9 mouse cellular contexts compared by ENCODE assay signal in genomic region chr1:194148416-194149364, GRCm38 (mm10).
DNase-seq lines count a peak whose midpoint lies in the region; ATAC-seq and TF ChIP-seq lines count a peak whose summit lies in the region.
"Had no signal": no experiment of that assay in that cellular context is flagged by ENCODE, and none has a peak within 500 bp of the region (broad histone marks: within the 10 kb centered on the region; RNA-seq: fewer than 3 reads in every experiment).

No protein-coding gene starts in this region.

- no peaks in the 10 kb centered on the region for H3K9me3 ChIP-seq in intestine, embryonic 15.5 days
- H3K9me3 ChIP-seq in intestine, postnatal 0 days (ENCODE audit: control insufficient read depth) = no peaks in the 10 kb centered on the region
- H3K9me3 ChIP-seq in midbrain, embryonic 14.5 days (ENCODE audit: control insufficient read depth, low read length) = no peaks in the 10 kb centered on the region
- no peaks in the 10 kb centered on the region for H3K9me3 ChIP-seq in midbrain, embryonic 11.5 days (ENCODE audit: control insufficient read depth, low read length)

- no peak overlapping the region for H3K27ac ChIP-seq in intestine, embryonic 15.5 days
- H3K27ac ChIP-seq in intestine, postnatal 0 days (ENCODE audit: low read depth, low read length) = no peak overlapping the region
- H3K27ac ChIP-seq in midbrain, embryonic 14.5 days (replicated peaks; ENCODE audit: low read depth, low read length) = no peak overlapping the region
- H3K27ac ChIP-seq in midbrain, embryonic 11.5 days (ENCODE audit: low read depth, low read length) = no peak overlapping the region

- H3K9ac ChIP-seq in intestine, embryonic 15.5 days = no peak overlapping the region
- no peak overlapping the region for H3K9ac ChIP-seq in intestine, postnatal 0 days (ENCODE audit: low read depth, low read length)
- H3K9ac ChIP-seq in midbrain, embryonic 14.5 days (replicated peaks; ENCODE audit: low read length) = no peak overlapping the region
- H3K9ac ChIP-seq in midbrain, embryonic 11.5 days (ENCODE audit: low read length) = no peak overlapping the region

- H3K27me3 ChIP-seq in intestine, embryonic 15.5 days (replicated peaks) = no peaks in the 10 kb centered on the region
- H3K27me3 ChIP-seq in intestine, postnatal 0 days (replicated peaks; ENCODE audit: control insufficient read depth, insufficient read depth, low read length) = no peaks in the 10 kb centered on the region
- no peaks in the 10 kb centered on the region for H3K27me3 ChIP-seq in midbrain, embryonic 14.5 days (ENCODE audit: control insufficient read depth, insufficient read depth, low read length)
- H3K27me3 ChIP-seq in midbrain, embryonic 11.5 days (ENCODE audit: control insufficient read depth, insufficient read depth, low read length) = no peaks in the 10 kb centered on the region

- no peaks in the 10 kb centered on the region for H3K36me3 ChIP-seq in intestine, embryonic 15.5 days
- H3K36me3 ChIP-seq in intestine, postnatal 0 days (ENCODE audit: control insufficient read depth, insufficient read depth) = no peaks in the 10 kb centered on the region
- H3K36me3 ChIP-seq in midbrain, embryonic 14.5 days (ENCODE audit: control insufficient read depth, insufficient read depth, low read length) = no peaks in the 10 kb centered on the region
- H3K36me3 ChIP-seq in midbrain, embryonic 11.5 days (ENCODE audit: control insufficient read depth, insufficient read depth, low read length) = no peaks in the 10 kb centered on the region

- H3K4me2 ChIP-seq in intestine, embryonic 15.5 days (replicated peaks) = no peak overlapping the region
- no peak overlapping the region for H3K4me2 ChIP-seq in intestine, postnatal 0 days (replicated peaks; ENCODE audit: low read depth)
- no peak overlapping the region for H3K4me2 ChIP-seq in midbrain, embryonic 14.5 days (ENCODE audit: low read length)
- H3K4me2 ChIP-seq in midbrain, embryonic 11.5 days = no peak overlapping the region
- H3K4me2 ChIP-seq: liver, embryonic 11.5 days had no signal

- no peak overlapping the region for H3K4me3 ChIP-seq in intestine, embryonic 15.5 days (replicated peaks)
- H3K4me3 ChIP-seq in intestine, postnatal 0 days (ENCODE audit: low read depth, low read length) = no peak overlapping the region
- H3K4me3 ChIP-seq in midbrain, embryonic 14.5 days (replicated peaks; ENCODE audit: low read depth, low read length) = no peak overlapping the region
- H3K4me3 ChIP-seq in midbrain, embryonic 11.5 days (ENCODE audit: low read depth, low read length) = no peak overlapping the region

- peak; percentile 41; the same call in 1 of the 2 replicates for ATAC-seq in intestine, embryonic 15.5 days
- ATAC-seq in intestine, postnatal 0 days = no peak
- no peak for ATAC-seq in midbrain, embryonic 14.5 days (ENCODE audit: low FRiP score, low TSS enrichment)
- no peak for ATAC-seq in midbrain, embryonic 11.5 days (ENCODE audit: low FRiP score)
- ATAC-seq in monocyte, adult 5-6 weeks (replicated peaks; ENCODE audit: insufficient number of reproducible peaks, low FRiP score, low TSS enrichment, poor library complexity, severe bottlenecking) = no peak

- peak; percentile 61 for DNase-seq in midbrain, embryonic 14.5 days
- no peak for DNase-seq in midbrain, embryonic 11.5 days (ENCODE audit: low spot score, missing footprints)
- DNase-seq in frontal cortex, postnatal 14 days (ENCODE audit: low spot score in 2 of 2) = peak; percentile 8 to 9
- DNase-seq in right cerebral cortex, adult 2 months (ENCODE audit: low spot score in 2 of 2) = peak; percentile 30 to 33
- DNase-seq in adipocyte (ENCODE audit: low spot score) = no peak

- no peak for TF ChIP-seq CTCF in intestine, postnatal 0 days (IDR thresholded peaks at IDR 0.05; ENCODE audit: low read depth)

- WGBS in intestine, embryonic 15.5 days = 38% methylated on average over 11 of the region's 11 CpGs
- WGBS in intestine, postnatal 0 days = 40% methylated on average over 11 of the region's 11 CpGs
- WGBS in midbrain, embryonic 14.5 days = 68% methylated on average over 11 of the region's 11 CpGs
- WGBS in midbrain, embryonic 11.5 days = 85% methylated on average over 11 of the region's 11 CpGs

- H3K4me1 ChIP-seq in intestine, embryonic 15.5 days (replicated peaks) = no peaks in the 10 kb centered on the region
- no peaks in the 10 kb centered on the region for H3K4me1 ChIP-seq in intestine, postnatal 0 days (replicated peaks; ENCODE audit: control insufficient read depth, insufficient read depth, low read length)
- no peaks in the 10 kb centered on the region for H3K4me1 ChIP-seq in midbrain, embryonic 14.5 days (ENCODE audit: control insufficient read depth, insufficient read depth, low read length)
- H3K4me1 ChIP-seq in midbrain, embryonic 11.5 days (ENCODE audit: control insufficient read depth, insufficient read depth, low read length) = no peaks in the 10 kb centered on the region

Comparison
In these comparisons a context has a peak if more than half of its experiments do, and no peak if none do; other contexts are left out.
1. DNase-seq: peak in midbrain, embryonic 14.5 days (single experiment), frontal cortex, postnatal 14 days (2 of 2) and right cerebral cortex, adult 2 months (2 of 2); none in midbrain, embryonic 11.5 days (single experiment) and adipocyte (single experiment).